Mouse (Mus musculus) CH12.LX (cell line): ENCODE measurements at regions not wholly inside any gene's neighbourhood (a gene's known extent, or its start where the extent isn't known, plus 50 kb on each side); places are given as distances from the start of the nearest gene placed in this dataset.

Experiments used
- DNase-seq: peaks from one replicate; pipeline ENCODE4 v3.0.0-alpha.2; 2013; ENCODE audit errors: extremely low read depth
- H3K27ac ChIP-seq: 2 replicates; pipeline ENCODE4 v1.5.1; 2012; ENCODE audit warnings: low read depth, mild to moderate bottlenecking, control low read depth, moderate library complexity; ENCODE audit not compliant: insufficient read depth
- H3K27me3 ChIP-seq: replicated peaks from 2 replicates; pipeline ENCODE3; 2012; ENCODE audit warnings: inconsistent platforms
- H3K36me3 ChIP-seq, 2 experiments: replicated peaks in 1 of 2; 2 replicates each; pipeline versions ENCODE3 to v1.6.1; 2012; ENCODE audit warnings: inconsistent platforms in 1 of 2, low read length in 1 of 2, mild to moderate bottlenecking in 1 of 2, mixed read lengths in 1 of 2, moderate library complexity in 1 of 2; ENCODE audit not compliant: control insufficient read depth in 1 of 2, insufficient read depth in 1 of 2
- H3K4me1 ChIP-seq, 2 experiments: 2 replicates each; pipeline ENCODE4 v1.6.1; 2012; ENCODE audit warnings: inconsistent platforms in 1 of 2, moderate library complexity in 1 of 2; ENCODE audit not compliant: insufficient read depth in 2 of 2, control insufficient read depth in 1 of 2
- H3K4me2 ChIP-seq: 2 replicates; pipeline ENCODE4 v1.6.1; 2012; ENCODE audit warnings: low read depth, mild to moderate bottlenecking, control low read depth; ENCODE audit not compliant: poor library complexity, insufficient read depth, severe bottlenecking
- H3K4me3 ChIP-seq, 3 experiments: fragments of 150-350 bp in 1 of 3; sonication (generic) in 1 of 3; replicated peaks in 1 of 3; 2 replicates each; pipeline versions ENCODE3 to v1.5.1; 2011 to 2012; ENCODE audit warnings: low read depth in 2 of 3, low read length in 2 of 3, mild to moderate bottlenecking in 2 of 3, moderate library complexity in 2 of 3, control low read depth in 1 of 3, improper control_type of control experiment in 1 of 3, inconsistent platforms in 1 of 3, mixed read lengths in 1 of 3; ENCODE audit not compliant: poor library complexity in 1 of 3
- H3K79me2 ChIP-seq: replicated peaks from 2 replicates; pipeline ENCODE4 v1.6.1; 2012; ENCODE audit warnings: mild to moderate bottlenecking, moderate library complexity; ENCODE audit not compliant: control insufficient read depth, poor library complexity, insufficient read depth, severe bottlenecking; ENCODE audit errors: extremely low read depth
- H3K9ac ChIP-seq: 2 replicates; pipeline ENCODE4 v1.6.1; 2012; ENCODE audit warnings: low read depth, mild to moderate bottlenecking, control low read depth, moderate library complexity; ENCODE audit not compliant: insufficient read depth
- H3K9me3 ChIP-seq: replicated peaks from 2 replicates; pipeline ENCODE3; 2012; ENCODE audit warnings: low read length, inconsistent platforms, mixed read lengths
- CHD1 ChIP-seq: IDR thresholded peaks from 2 replicates; pipeline ENCODE4 v1.6.1; 2012; ENCODE audit warnings: low read depth, low read length, improper control_type of control experiment, inconsistent platforms
- CTCF ChIP-seq, 2 experiments: IDR thresholded peaks in 1 of 2; conservative IDR thresholded peaks in 1 of 2; 2 replicates each; pipeline ENCODE4 v1.5.1; 2011 to 2012; ENCODE audit warnings: low read depth in 2 of 2, low read length in 2 of 2, improper control_type of control experiment in 1 of 2, inconsistent platforms in 1 of 2, mild to moderate bottlenecking in 1 of 2, moderate library complexity in 1 of 2
- E2F4 ChIP-seq: IDR thresholded peaks from 2 replicates; pipeline ENCODE4 v1.6.1; 2011; ENCODE audit warnings: low read depth, low read length, improper control_type of control experiment; ENCODE audit not compliant: insufficient replicate concordance
- ELF1 ChIP-seq: IDR thresholded peaks from 2 replicates; pipeline ENCODE4 v1.6.1; 2014; ENCODE audit warnings: low read depth, mild to moderate bottlenecking, inconsistent platforms, low read length, improper control_type of control experiment
- GABPA ChIP-seq: IDR thresholded peaks from 2 replicates; pipeline ENCODE4 v1.6.1; 2012; ENCODE audit warnings: low read depth, low read length, improper control_type of control experiment, inconsistent platforms; ENCODE audit not compliant: insufficient replicate concordance
- KAT2A ChIP-seq: IDR thresholded peaks from 2 replicates; pipeline ENCODE4 v1.6.1; 2012; ENCODE audit warnings: low read length, improper control_type of control experiment, inconsistent platforms; ENCODE audit not compliant: insufficient replicate concordance
- MAFK ChIP-seq: IDR thresholded peaks from 2 replicates; pipeline ENCODE4 v1.6.1; 2011; ENCODE audit warnings: low read length, improper control_type of control experiment; ENCODE audit not compliant: insufficient replicate concordance
- MAX ChIP-seq: IDR thresholded peaks from 2 replicates; pipeline ENCODE4 v1.6.1; 2011; ENCODE audit warnings: low read length, improper control_type of control experiment
- MXI1 ChIP-seq: IDR thresholded peaks from 2 replicates; pipeline ENCODE4 v1.6.1; 2011; ENCODE audit warnings: mild to moderate bottlenecking, low read depth, low read length, improper control_type of control experiment
- MYC ChIP-seq: IDR thresholded peaks from 2 replicates; pipeline ENCODE4 v1.6.1; 2011; ENCODE audit warnings: low read depth, mild to moderate bottlenecking, improper control_type of control experiment, low read length
- NELFE ChIP-seq: IDR thresholded peaks from 2 replicates; pipeline ENCODE4 v1.6.1; 2011; ENCODE audit warnings: low read depth, low read length, improper control_type of control experiment
- NRF1 ChIP-seq: IDR thresholded peaks from 2 replicates; pipeline ENCODE4 v1.6.1; 2014; ENCODE audit warnings: low read depth, mild to moderate bottlenecking, inconsistent platforms, low read length, improper control_type of control experiment, moderate library complexity
- SIN3A ChIP-seq: IDR thresholded peaks from 2 replicates; pipeline ENCODE4 v1.6.1; 2012; ENCODE audit warnings: low read length, improper control_type of control experiment, inconsistent platforms
- TBP ChIP-seq: conservative IDR thresholded peaks from 2 replicates; pipeline ENCODE4 v1.6.1; 2011; ENCODE audit warnings: low read depth, low read length, improper control_type of control experiment
- UBTF ChIP-seq: IDR thresholded peaks from 2 replicates; pipeline ENCODE4 v1.6.1; 2012; ENCODE audit warnings: low read depth, mild to moderate bottlenecking, inconsistent platforms, low read length, improper control_type of control experiment, moderate library complexity
- USF1 ChIP-seq: IDR thresholded peaks from 2 replicates; pipeline ENCODE4 v1.6.1; 2014; ENCODE audit warnings: low read depth, mild to moderate bottlenecking, inconsistent platforms, low read length, improper control_type of control experiment
- USF2 ChIP-seq: conservative IDR thresholded peaks from 2 replicates; pipeline ENCODE4 v1.6.1; 2011; ENCODE audit warnings: low read depth, low read length, improper control_type of control experiment
- ZC3H11A ChIP-seq: IDR thresholded peaks from 2 replicates; pipeline ENCODE4 v1.6.1; 2012; ENCODE audit warnings: low read depth, mild to moderate bottlenecking, inconsistent platforms, low read length, improper control_type of control experiment
- ZMIZ1 ChIP-seq: IDR thresholded peaks from 2 replicates; pipeline ENCODE4 v1.6.1; 2012; ENCODE audit warnings: low read depth, mild to moderate bottlenecking, inconsistent platforms, low read length, improper control_type of control experiment
- dilution Hi-C: fragments of 300-500 bp; cut with MboI; formaldehyde crosslinking; loops from 2 replicates; pipeline ENCODE4 v1.14.3; 2020; ENCODE audit warnings: low sequenced_read_pairs; ENCODE audit not compliant: extremely low pct_unique_long_range_greater_than_20kb, extremely low pct_ligation_motif_present
- in situ Hi-C: fragments of 300-500 bp; cut with MboI; formaldehyde crosslinking; loops from 3 replicates; pipeline ENCODE4 v1.14.3; 2019; ENCODE audit warnings: low sequenced_read_pairs, low pct_ligation_motif_present, low pct_unique_long_range_greater_than_20kb, mixed read lengths

DNA sequence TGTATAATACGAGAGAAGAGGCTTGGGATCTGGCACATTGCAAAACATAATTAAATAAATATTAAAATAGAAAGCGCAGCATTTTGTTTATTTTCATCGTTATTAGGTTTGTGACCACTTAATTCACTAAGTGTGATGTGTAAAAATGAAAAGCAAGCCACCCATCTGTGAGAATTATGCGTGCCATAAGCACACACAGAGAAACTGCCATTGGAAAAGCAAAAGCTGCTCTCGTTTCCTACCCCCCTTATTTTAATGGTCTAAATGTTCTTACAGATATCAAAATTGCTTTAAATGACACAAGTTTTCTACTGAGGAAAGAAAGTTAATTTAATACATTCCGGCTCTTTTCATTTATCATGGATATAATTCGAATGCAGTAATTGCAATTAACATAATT, 2780.8 kb upstream of the Gm7489 start:
- no peak for DNase-seq
- H3K4me1 ChIP-seq, result no peaks in the 10 kb centered on the region
- H3K27me3 ChIP-seq, result no peaks in the 10 kb centered on the region
- H3K9ac ChIP-seq, result no peak overlapping the region
- peaks cover 2% of the 10 kb centered on the region for H3K9me3 ChIP-seq
- no peak overlapping the region for H3K27ac ChIP-seq
- dilution Hi-C loops (no loop called here), in situ Hi-C loops (no loop called here)
- no peaks in the 10 kb centered on the region for H3K79me2 ChIP-seq
- no peak for TF ChIP-seq NRF1
- no peak for TF ChIP-seq CHD1
- no peak for TF ChIP-seq USF1
- TF ChIP-seq UBTF, result no peak
- no peak for TF ChIP-seq ZMIZ1
- TF ChIP-seq ZC3H11A, result no peak
- TF ChIP-seq MYC, result no peak
- no peak for TF ChIP-seq MXI1
- TF ChIP-seq CTCF (conservative IDR thresholded peaks at IDR 0.05 in 1 of 2, IDR thresholded peaks at IDR 0.05 in 1 of 2; ENCODE audit: low read depth in 2 of 2, low read length in 2 of 2), result no peak
- no peak for TF ChIP-seq USF2
- no peak for TF ChIP-seq MAX
- no peak for TF ChIP-seq SIN3A
- no peak for TF ChIP-seq ELF1
- TF ChIP-seq MAFK, result no peak
- TF ChIP-seq TBP, result no peak
- TF ChIP-seq NELFE, result no peak
- TF ChIP-seq GABPA, result no peak
- TF ChIP-seq E2F4, result no peak
- H3K36me3 ChIP-seq, result no peaks in the 10 kb centered on the region
- no peak overlapping the region for H3K4me3 ChIP-seq
- H3K4me2 ChIP-seq, result no peak overlapping the region

DNA sequence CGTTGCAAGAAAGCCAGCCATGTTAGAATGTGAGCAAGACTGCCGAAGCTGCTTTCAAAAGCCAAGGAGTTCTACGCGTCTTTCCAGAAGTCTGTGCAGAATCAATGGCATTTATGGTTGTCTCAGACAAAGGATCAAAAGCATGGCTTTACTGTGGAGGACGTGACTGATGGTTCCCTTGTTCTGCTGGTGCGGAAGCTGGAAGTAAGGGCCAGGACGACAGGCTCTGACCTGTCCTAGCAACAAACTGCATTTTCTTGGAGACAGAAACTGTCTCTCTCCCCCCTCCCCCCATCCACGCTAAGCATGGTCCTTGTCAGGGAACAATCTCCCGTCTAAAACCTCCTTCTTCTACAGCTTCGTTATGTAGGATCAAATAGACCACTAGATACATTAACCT, 2780.3 kb upstream of the Gm7489 start:
- DNase-seq, result no peak
- Histone ChIP-seq H3K79me2 (no peaks in the 10 kb centered on the region), H3K4me2 (no peak overlapping the region), H3K9ac (no peak overlapping the region), H3K9me3 (peaks cover 2% of the 10 kb centered on the region), H3K4me1 (no peaks in the 10 kb centered on the region), H3K27me3 (no peaks in the 10 kb centered on the region), H3K27ac (no peak overlapping the region), H3K4me3 (no peak overlapping the region), H3K36me3 (no peaks in the 10 kb centered on the region)
- TF ChIP-seq KAT2A (no peak), GABPA (no peak), MYC (no peak)
- dilution Hi-C loops (no loop called here), in situ Hi-C loops (no loop called here)
